Mouse (Mus musculus) brain, adult 2 months (tissue): Measurements from ENCODE around the gene Rad51ap1.
A peak's percentile ranks its signal among the peaks of the same experiment; 100 is the strongest.

Experiments
- DNase-seq: peaks from one replicate; pipeline ENCODE4 v3.0.0; 2011; ENCODE audit warnings: low read depth, low spot score

The Rad51ap1 gene

GRCm38 (mm10) chr6:126939487-126940171, at the start of gene Rad51ap1, which contains the start of gene D6Wsu163e:
Gene Rad51ap1, minus strand, starts transcription at chr6:126939587.
Gene D6Wsu163e, plus strand, starts transcription at chr6:126939962.
- DNase-seq, result peak; percentile 98

DNA sequence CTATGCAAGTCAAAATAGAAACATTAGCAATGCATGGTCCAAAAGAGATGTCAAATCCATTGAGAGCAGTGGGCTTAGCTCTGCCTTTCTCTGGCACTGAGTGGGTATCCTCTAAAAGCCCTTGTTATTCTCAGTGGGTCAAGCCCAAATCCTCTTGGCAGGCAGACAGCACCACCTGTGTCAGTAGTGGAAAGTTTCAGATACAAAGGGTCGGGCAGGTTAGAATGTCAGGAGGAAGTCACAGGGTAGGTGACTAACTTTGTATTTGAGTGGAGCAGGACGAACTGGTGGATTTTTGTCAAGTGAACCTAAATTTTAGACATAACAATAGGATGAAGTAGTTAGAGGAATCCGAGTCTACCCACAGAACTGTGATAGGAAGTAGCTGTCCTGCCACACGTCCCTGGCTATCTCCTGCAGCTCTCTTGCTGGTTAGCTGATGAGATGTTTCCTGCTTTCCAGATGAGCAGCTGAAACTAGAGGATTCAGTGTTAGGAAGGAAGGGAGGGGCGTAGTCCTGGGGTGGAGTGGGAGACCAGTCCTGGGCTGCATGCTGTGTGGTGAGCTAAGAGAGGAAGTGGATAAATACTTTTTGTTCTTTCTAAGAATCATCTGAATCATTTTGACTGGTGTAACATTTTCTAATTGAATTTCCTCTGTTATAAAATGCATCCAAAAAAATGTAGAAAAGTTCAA, 42.3 kb upstream of the Rad51ap1 start:
- DNase-seq, result no peak

DNA sequence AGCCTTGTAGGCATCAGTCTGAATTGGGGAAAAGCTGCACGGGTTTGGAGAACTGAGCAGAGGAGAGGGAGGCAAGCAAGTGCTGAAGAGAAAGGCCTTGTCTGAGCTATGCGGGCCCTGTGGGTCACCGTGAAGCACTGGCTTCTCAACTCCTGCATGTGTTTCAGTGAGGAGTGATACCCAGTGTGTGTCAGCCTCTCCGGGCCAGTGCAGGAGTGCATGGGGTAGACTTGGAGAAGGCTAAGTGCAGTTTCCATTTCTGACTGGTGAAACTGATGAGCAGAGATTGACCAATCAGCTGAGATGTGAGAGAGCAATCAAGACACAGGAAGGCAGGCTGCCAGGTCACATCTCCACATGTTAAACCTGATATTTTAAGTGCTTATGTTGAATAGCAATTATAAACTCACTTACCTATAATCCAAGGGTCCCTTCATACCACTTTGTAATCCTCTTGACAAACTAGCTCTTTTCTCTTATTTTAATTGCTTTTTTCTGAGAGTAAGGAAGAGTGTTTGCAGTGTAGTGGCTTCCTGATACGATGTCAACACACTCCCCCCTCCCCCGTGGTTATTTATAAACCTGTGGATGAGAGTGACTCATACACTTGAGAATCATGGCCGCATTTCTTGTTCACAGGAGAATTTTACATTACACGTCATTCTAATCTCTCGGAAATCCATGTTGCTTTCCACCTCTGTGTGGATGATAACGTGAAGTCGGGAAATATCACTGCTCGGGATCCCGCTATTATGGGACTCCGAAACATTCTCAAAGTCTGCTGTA, 27.0 kb upstream of the Rad51ap1 start:
- DNase-seq, result peak; percentile 64

GRCm38 (mm10) chr6:126963426-126963825, 24.0 kb upstream of the Rad51ap1 start:
- no peak for DNase-seq

- DNase-seq, result no peak
Observed at GRCm38 (mm10) chr6:126962709-126963108, 23.3 kb upstream of the Rad51ap1 start.

- no peak for DNase-seq
Observed at GRCm38 (mm10) chr6:126961371-126962018, 22.1 kb upstream of the Rad51ap1 start.

- DNase-seq, result peak; percentile 90
Observed at GRCm38 (mm10) chr6:126955734-126956133, 16.3 kb upstream of the Rad51ap1 start.

DNA sequence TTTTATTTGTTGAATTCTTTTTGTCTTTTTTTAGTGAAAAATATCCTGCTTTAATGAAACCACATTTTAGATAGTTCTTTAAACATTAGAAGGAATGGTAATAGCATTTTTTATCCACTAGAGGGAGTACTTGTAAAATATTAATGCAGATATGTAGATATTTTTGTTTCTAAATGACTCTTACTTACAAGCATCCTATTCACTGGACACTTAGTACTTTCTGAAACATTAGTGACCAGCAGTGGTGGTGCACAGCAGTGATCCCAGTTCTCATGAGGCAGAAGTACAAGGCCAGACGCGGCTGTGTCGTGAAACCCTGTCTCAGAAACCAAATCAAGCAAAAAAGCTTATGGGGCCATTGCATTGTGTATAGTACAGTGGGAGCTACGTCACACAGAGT, 8.9 kb upstream of the Rad51ap1 start:
- no peak for DNase-seq

DNA sequence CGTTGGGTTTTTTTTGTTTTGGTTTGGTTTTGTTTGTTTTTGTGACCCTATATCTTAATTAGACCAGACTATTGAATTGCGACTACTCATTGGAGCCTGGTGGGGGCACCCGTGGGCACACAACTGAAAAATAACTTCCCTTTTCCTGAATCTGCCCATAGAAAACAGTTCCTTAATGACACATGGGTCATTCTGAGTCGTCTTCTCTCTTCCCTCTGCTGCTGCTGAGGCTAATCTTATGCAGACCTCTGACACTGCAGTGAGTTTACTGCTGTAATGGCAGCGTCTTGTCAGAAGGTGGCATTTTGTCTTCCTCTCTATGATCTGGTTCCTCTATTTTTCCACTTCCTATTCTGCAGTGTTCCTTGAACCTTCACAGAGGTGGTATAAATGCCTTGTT, 1.1 kb upstream of the Rad51ap1 start:
- DNase-seq, result peak; percentile 48

GRCm38 (mm10) chr6:126938853-126939486, 417 bp downstream of the Rad51ap1 start:
- DNase-seq, result no peak

- no peak for DNase-seq
Observed at GRCm38 (mm10) chr6:126938047-126938446, 1.3 kb downstream of the Rad51ap1 start.

GRCm38 (mm10) chr6:126932896-126933295, 6.5 kb downstream of the Rad51ap1 start:
- DNase-seq, result no peak

DNA sequence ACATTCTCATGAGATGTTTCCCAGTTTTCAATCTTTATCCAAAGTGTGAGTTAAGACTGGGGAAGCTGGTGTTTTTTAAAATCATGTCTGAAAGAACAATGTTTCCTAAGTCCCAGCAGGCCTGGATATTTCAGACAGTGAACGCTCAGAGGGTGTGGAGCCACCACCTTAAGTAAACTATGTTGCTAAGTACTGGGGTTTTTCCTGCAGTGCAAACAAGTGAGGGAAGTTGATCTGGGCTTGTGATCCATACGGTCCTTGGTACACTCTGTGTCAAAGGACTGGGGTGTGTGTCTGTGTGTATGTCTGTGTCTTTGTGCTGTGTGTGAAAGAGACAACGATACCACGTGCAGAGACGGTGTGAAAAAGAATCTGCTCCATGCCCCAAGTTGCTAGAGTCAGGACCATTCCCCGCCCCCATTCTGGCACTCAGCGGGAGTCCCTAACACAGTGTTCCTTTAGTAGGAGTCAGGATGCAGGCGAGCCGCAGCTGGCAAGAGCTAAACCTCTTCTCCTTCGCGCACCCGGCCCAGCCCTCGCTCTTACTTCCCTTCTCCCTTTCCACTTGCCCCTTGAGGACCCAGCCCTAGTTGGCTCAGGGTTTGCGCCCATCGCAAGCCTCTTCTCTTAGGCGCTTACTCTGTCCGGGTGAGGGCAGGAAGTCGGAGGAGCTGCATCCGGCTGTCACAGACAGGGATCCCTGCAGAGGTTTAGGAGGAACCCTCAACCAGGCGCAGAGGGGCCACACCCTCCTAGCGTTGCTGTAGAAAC, 18.1 kb downstream of the Rad51ap1 start, which contains the start of gene Dyrk4:
Gene Dyrk4, minus strand, starts transcription at position 729 of the 771 bp plus-strand sequence.
- peak; percentile 20 for DNase-seq

GRCm38 (mm10) chr6:126914928-126915327, 24.5 kb downstream of the Rad51ap1 start:
- no peak for DNase-seq

DNA sequence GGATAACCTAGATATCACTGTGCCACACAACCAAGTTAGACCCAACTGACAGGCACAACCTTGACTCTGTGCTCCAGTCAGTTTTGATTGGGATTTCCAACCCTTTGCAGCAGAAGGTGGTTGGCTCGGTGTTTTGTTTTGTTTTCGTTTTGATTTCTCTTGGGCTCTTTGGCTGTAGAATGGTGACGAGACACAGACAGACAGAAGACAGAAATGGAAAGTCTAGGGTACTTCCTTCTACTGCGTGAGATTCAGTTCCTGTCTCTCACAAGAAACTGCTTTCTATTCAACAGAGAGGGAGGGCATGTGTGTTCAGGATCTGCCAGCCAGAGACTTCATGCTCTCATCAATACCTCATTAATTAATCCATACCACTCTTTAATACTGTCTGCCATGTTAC, 28.7 kb downstream of the Rad51ap1 start:
- DNase-seq, result peak; percentile 16

GRCm38 (mm10) chr6:126907876-126908275, 31.5 kb downstream of the Rad51ap1 start:
- DNase-seq, result no peak

- no peak for DNase-seq
Observed at GRCm38 (mm10) chr6:126907378-126907777, 32.0 kb downstream of the Rad51ap1 start.

- DNase-seq, result no peak
Observed at GRCm38 (mm10) chr6:126877118-126877517, 62.3 kb downstream of the Rad51ap1 start.
